Mouse (Mus musculus) intestine, embryonic 14.5 days (tissue): ENCODE measurements around the gene Dynlt1f. TPM values are rescaled to one million over a fixed set of nuclear protein-coding genes. Genes with fewer than 3 reads are reported as not detected.
"Not testable (repeated sequence)": the region's sequence is repeated elsewhere in the genome, so short reads cannot be mapped to it uniquely, and the experiment has no call there.

ENCODE experiments used
- ATAC-seq: fragments of 200-750 bp; cut with Nextera tagmentation; replicated peaks from 2 replicates; pipeline ENCODE4 v1.8.0; 2017; ENCODE audit warnings: low read depth, moderate number of reproducible peaks, moderate TSS enrichment, moderate library complexity; ENCODE audit not compliant: low FRiP score, low TSS enrichment
- DNase-seq: peaks from one replicate; pipeline ENCODE4 v3.0.0-alpha.2; 2018; ENCODE audit warnings: low spot score
- H3K27ac ChIP-seq: fragments of 300-500 bp; sonication (generic); 2 replicates; pipeline ENCODE4 v1.5.1; 2014; ENCODE audit warnings: low read depth, mild to moderate bottlenecking, control low read depth
- H3K27me3 ChIP-seq: fragments of 300-500 bp; sonication (generic); replicated peaks from 2 replicates; pipeline ENCODE4 v1.6.1; 2014; ENCODE audit warnings: low read length, control low read depth; ENCODE audit not compliant: control insufficient read depth, insufficient read depth
- H3K36me3 ChIP-seq: fragments of 300-500 bp; sonication (generic); 2 replicates; pipeline ENCODE4 v1.6.1; 2014; ENCODE audit warnings: low read length, control low read depth; ENCODE audit not compliant: control insufficient read depth, insufficient read depth
- H3K4me1 ChIP-seq: fragments of 300-500 bp; sonication (generic); replicated peaks from 2 replicates; pipeline ENCODE4 v1.6.1; 2014; ENCODE audit warnings: low read length, control low read depth, mixed read lengths; ENCODE audit not compliant: control insufficient read depth, insufficient read depth
- H3K4me2 ChIP-seq: fragments of 300-500 bp; sonication (generic); 2 replicates; pipeline ENCODE4 v1.6.1; 2014; ENCODE audit warnings: low read length
- H3K4me3 ChIP-seq: fragments of 300-500 bp; sonication (generic); 2 replicates; pipeline ENCODE4 v1.5.1; 2014; ENCODE audit warnings: low read depth, low read length, control low read depth, mixed read lengths
- H3K9ac ChIP-seq: fragments of 300-500 bp; sonication (generic); 2 replicates; pipeline ENCODE4 v1.6.1; 2014; ENCODE audit warnings: mild to moderate bottlenecking, low read length
- H3K9me3 ChIP-seq: fragments of 300-500 bp; sonication (generic); 2 replicates; pipeline ENCODE4 v1.6.1; 2016; ENCODE audit warnings: low read length, control low read depth; ENCODE audit not compliant: control insufficient read depth
- whole genome bisulfite sequencing: fragments of 180-500 bp; shearing (Covaris S2); extraction: QIAGEN DNeasy Blood & Tissue Kit; methylation state at CpG from one replicate; pipeline ENCODE4 v1.1.7; 2014; 5-methylcytosine and 5-hydroxymethylcytosine counted together
- polyA plus RNA-seq: library from polyadenylated mRNA; unstranded; fragments of >200 nt; fragmentation: Nextera tagmentation; extraction: Ambion mirVana; gene quantifications from 2 replicates; pipeline ENCODE4 v1.2.1, GENCODE M21; 2014

The Dynlt1f gene
- polyA plus RNA-seq: 323 and 326 TPM in 2 replicates

DNA sequence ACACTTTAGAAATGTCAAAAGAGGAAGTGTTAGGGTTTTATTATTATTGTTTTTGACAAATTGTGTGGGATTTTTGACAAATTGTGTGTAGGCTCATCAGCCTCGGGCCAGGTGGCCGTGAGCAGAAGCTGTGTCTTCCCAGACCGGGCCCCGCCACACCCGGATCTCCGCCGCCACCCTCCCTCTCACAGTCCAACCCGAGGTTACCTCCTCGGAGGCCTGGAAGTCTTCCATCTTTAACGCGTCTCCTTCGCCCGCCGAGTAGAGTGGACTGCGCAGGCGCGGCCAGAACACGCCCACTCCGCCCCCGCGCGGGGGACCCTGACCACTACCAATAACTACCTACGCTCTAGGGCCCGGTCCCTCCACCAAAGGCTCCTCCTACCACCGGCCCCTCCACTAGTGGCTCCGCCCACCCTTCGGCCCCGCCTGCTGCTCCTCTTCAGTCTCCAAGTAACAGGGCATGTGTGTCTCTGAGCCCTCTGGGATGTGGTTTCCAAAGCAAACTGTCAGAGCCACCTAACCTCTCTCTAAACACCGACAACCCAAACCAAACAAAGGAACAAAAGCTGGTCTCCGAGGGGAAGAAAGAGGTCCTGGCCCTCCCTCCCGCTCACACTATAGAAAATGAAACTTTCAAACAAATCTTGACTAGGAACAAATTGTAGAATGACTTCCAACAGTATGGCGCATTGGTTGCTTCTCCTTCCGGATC, at the start of gene Dynlt1f:
TSS of gene Dynlt1f (minus strand) at position 334 of the 715 bp plus-strand sequence.
- H3K4me1 ChIP-seq, H3K36me3 ChIP-seq, H3K9me3 ChIP-seq, H3K27me3 ChIP-seq: not testable (repeated sequence)
- WGBS: 3% methylated on average over 21 of the region's 33 CpGs
- peak; percentile 60 for DNase-seq
- Histone ChIP-seq H3K4me3 (peak within 1 kb of the TSS; percentile 42), H3K4me2 (peak within 1 kb of the TSS; percentile 41), H3K9ac (peak within 1 kb of the TSS; percentile 61), H3K27ac (peak within 1 kb of the TSS; percentile 57; the same call in 1 of the 2 replicates)
- ATAC-seq: peak; percentile 95

DNA sequence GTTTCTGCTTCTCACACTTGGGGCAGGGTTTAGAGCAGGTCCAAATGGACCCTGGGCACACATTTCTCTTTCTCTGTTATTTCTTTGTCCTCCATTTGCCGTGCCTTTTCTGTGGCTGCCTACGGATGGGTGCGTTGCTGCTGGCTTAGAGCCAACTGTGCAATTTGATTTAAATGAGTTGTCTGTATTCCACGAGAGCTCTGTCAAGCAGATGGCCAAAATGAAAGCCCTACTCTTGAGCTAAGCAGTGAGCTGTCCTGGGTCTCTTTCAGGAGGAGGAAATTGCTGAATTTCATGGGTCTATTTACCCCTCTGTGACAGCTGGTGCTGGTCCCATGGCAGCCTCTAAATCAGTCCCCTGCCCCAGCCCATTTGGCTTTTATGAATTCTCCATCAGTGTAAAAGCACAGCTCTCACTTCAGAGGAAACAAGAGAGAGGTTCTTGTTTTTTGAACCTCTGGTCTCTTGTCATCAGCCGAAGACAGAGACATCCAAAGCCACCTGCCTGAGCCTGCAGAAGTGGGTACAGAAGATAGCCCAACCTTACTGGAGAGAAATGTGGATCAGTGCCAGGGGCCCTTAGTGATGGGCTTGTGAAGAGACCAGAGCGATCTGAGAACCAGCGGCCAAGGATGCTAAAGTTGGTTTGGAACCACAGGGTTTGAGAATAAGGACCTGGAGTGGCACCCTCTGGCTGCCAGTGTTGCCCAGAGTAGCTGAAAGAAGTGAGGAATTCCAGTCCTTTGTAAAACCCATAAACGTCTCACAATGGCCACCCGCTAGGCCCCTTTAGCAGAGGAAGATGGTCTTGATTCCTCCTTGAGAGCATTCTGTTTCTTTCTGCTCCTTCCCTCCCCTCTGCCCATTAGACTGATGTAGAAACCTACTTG, 47.9 kb upstream of the Dynlt1f start:
- not testable (repeated sequence) for DNase-seq, H3K4me2 ChIP-seq, H3K4me1 ChIP-seq

DNA sequence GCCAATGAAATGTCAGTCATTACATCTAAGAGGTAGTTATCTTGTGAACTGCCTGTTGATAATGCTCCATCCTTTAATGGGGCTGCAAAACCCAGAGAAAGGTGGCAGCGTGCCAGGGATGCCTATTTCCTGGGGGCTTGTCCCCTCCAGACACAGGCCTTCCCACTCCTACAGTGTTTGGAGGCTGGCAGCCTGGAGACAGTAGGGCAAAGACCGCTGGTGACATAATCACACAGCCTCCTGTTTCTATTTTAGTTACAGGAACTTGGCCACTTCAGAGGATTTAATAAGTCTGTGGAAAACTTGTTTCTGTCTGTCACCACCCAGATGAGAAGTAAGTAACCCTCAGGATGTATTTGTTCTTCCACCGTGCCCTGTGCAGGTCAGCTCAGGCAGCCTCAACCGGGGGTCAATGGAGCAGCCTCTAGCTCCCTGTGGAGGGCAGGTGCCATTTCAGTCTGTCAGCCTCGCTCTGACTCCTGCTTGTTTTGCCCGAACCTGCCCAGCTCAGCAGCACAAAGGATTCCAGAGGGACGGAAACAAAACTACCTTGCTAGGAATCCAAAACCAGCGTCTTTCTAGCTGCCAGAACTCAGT, 47.0 kb upstream of the Dynlt1f start:
- H3K27me3 ChIP-seq, DNase-seq, H3K4me2 ChIP-seq, H3K4me3 ChIP-seq, H3K27ac ChIP-seq, H3K36me3 ChIP-seq, H3K9me3 ChIP-seq, H3K4me1 ChIP-seq, ATAC-seq, H3K9ac ChIP-seq: not testable (repeated sequence)
- WGBS: 53% methylated on average over 2 of the region's 8 CpGs

More for the DNA sequence above, 47.9 kb upstream of the Dynlt1f start:
- H3K27ac ChIP-seq, H3K36me3 ChIP-seq, H3K27me3 ChIP-seq, H3K9me3 ChIP-seq, H3K4me3 ChIP-seq, ATAC-seq, H3K9ac ChIP-seq: not testable (repeated sequence)
- 48% methylated on average over 6 of the region's 9 CpGs for WGBS

DNA sequence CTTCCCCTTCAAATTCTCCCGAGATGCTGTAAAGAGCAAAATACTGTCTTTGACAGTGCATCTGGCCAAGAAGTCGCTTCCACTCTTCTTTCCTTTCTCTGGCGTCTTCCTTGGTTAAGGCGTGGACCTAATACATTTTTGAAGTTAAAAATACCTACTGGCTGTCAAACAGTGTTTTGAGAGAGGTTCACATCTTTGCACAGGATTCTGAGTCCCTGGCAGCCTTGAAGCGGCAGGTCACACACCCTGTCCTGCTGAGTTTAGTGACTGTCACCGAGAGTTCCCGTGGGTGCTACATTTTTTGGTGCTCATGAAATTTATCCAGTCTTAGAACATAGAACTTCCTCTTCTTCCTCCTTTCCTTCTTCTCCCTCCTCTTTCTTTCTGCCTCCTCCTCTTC, 44.4 kb upstream of the Dynlt1f start:
- H3K36me3 ChIP-seq, H3K4me3 ChIP-seq, H3K9me3 ChIP-seq, H3K27ac ChIP-seq, DNase-seq, H3K4me2 ChIP-seq, H3K4me1 ChIP-seq, H3K9ac ChIP-seq, H3K27me3 ChIP-seq, ATAC-seq: not testable (repeated sequence)
- WGBS: 83% methylated on average over 3 of the region's 7 CpGs

GRCm38 (mm10) chr17:6699502-6699901, 43.8 kb upstream of the Dynlt1f start:
- not testable (repeated sequence) for DNase-seq, H3K4me3 ChIP-seq, H3K4me2 ChIP-seq, H3K36me3 ChIP-seq, H3K27ac ChIP-seq, H3K4me1 ChIP-seq, H3K9ac ChIP-seq, H3K9me3 ChIP-seq, ATAC-seq, H3K27me3 ChIP-seq
- WGBS: 85% methylated on average over 8 of the region's 9 CpGs

DNA sequence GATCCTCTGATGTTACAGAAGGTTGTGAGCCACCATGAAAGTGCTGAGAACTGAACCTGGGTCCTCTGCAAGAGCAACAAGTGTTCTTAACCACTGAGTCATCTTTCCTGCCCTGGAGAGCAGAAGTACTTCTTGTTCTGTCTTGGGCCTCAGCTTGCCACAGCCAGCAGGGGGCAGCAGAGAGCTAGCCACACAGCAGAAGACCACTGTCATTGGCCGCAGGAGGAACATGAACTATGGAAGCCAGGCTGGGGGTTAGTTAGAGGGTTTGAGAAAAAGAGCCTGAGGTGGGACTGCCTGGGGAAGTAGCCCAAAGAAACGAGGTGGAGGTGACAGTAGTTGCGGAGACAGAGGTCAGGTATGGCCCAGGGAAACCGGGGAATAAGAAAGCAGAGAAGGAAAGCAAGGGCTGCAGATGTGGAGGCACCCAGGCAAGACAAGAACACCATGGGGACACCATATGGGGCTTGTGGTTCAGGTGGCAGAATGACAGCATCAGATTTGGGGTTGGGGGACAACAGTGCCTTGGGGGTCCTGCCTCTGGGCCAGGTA, 41.6 kb upstream of the Dynlt1f start:
- DNase-seq (peak; percentile 55), ATAC-seq (peak; percentile 70; the same call in 1 of the 2 replicates)
- not testable (repeated sequence) for H3K36me3 ChIP-seq, H3K9me3 ChIP-seq, H3K4me3 ChIP-seq, H3K27ac ChIP-seq, H3K4me2 ChIP-seq, H3K27me3 ChIP-seq, H3K4me1 ChIP-seq, H3K9ac ChIP-seq
- WGBS: 36% methylated on average over 2 of the region's 4 CpGs

DNA sequence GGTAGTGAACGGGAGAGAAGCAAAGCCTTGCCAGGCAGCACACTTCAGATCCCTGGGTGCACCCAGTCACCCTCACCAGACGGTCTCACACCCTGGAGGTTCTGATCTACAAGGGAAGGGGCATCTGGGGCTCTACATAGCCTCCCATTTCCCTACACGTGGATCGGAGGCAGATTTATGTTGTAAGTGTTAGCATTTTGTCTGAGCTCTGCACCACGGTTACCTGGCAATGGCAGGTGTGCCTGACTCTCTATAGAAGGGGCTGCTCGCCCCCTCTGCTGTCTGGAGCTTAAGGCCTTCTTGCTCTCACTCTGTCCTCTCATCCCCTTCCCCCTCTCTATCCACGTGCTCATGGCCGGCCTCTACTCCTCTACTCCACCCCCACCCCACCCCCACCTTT, 40.8 kb upstream of the Dynlt1f start:
- not testable (repeated sequence) for H3K27ac ChIP-seq, H3K36me3 ChIP-seq, H3K4me2 ChIP-seq, H3K9ac ChIP-seq, H3K4me3 ChIP-seq, ATAC-seq, DNase-seq, H3K4me1 ChIP-seq, H3K9me3 ChIP-seq, H3K27me3 ChIP-seq
- WGBS: 53% methylated on average over 7 of the region's 8 CpGs

- not testable (repeated sequence) for ATAC-seq, H3K9me3 ChIP-seq, DNase-seq, H3K4me1 ChIP-seq, H3K4me2 ChIP-seq, H3K27me3 ChIP-seq, H3K36me3 ChIP-seq, H3K4me3 ChIP-seq, H3K27ac ChIP-seq, H3K9ac ChIP-seq
- 74% methylated on average over 9 of the region's 9 CpGs for WGBS
These were observed 40.0 kb upstream of the Dynlt1f start for GRCm38 (mm10) chr17:6695712-6696111.
